Mouse (Mus musculus) heart, embryonic 15.5 days (tissue): ENCODE measurements around the gene Olfr1058. TPM values are rescaled to one million over a fixed set of nuclear protein-coding genes. Genes with fewer than 3 reads are reported as not detected.
"Not testable (repeated sequence)": the region's sequence is repeated elsewhere in the genome, so short reads cannot be mapped to it uniquely, and the experiment has no call there.

ENCODE experiments used
- ATAC-seq: fragments of 200-750 bp; cut with Nextera tagmentation; replicated peaks from 2 replicates; pipeline ENCODE4 v1.8.0; 2017; ENCODE audit warnings: low read depth, moderate TSS enrichment; ENCODE audit not compliant: insufficient number of reproducible peaks, insufficient read depth, low FRiP score
- H3K27ac ChIP-seq: fragments of 300-500 bp; sonication (generic); 2 replicates; pipeline ENCODE4 v1.5.1; 2015; ENCODE audit warnings: mild to moderate bottlenecking, inconsistent platforms
- H3K27me3 ChIP-seq: fragments of 300-500 bp; sonication (generic); 2 replicates; pipeline ENCODE4 v1.6.1; 2015; ENCODE audit warnings: inconsistent platforms
- H3K36me3 ChIP-seq: fragments of 300-500 bp; sonication (generic); 2 replicates; pipeline ENCODE4 v1.6.1; 2015; ENCODE audit warnings: mild to moderate bottlenecking, inconsistent platforms
- H3K4me1 ChIP-seq: fragments of 300-500 bp; sonication (generic); replicated peaks from 2 replicates; pipeline ENCODE4 v1.6.1; 2015; ENCODE audit warnings: inconsistent platforms
- H3K4me2 ChIP-seq: fragments of 300-500 bp; sonication (generic); 2 replicates; pipeline ENCODE4 v1.6.1; 2015; ENCODE audit warnings: inconsistent platforms, mild to moderate bottlenecking, moderate library complexity
- H3K4me3 ChIP-seq: fragments of 300-500 bp; sonication (generic); 2 replicates; pipeline ENCODE4 v1.5.1; 2015; ENCODE audit warnings: mild to moderate bottlenecking, inconsistent platforms
- H3K9ac ChIP-seq: fragments of 300-500 bp; sonication (generic); 2 replicates; pipeline ENCODE4 v1.6.1; 2015; ENCODE audit warnings: mild to moderate bottlenecking, inconsistent platforms
- H3K9me3 ChIP-seq: fragments of 300-500 bp; sonication (generic); replicated peaks from 2 replicates; pipeline ENCODE4 v1.6.1; 2016; ENCODE audit warnings: inconsistent platforms
- WGBS: fragments of 180-500 bp; shearing (Covaris S2); methylation state at CpG from one replicate; pipeline ENCODE4 v1.1.7; 2015; ENCODE audit warnings: mixed read lengths; 5-methylcytosine and 5-hydroxymethylcytosine counted together
- polyA plus RNA-seq: library from polyadenylated mRNA; unstranded; fragments of >200 nt; fragmentation: Nextera tagmentation; extraction: Ambion mirVana; gene quantifications from 2 replicates; pipeline ENCODE4 v1.2.1, GENCODE M21; 2015

The Olfr1058 gene
- not detected in 2 replicates for polyA plus RNA-seq

- H3K9me3 ChIP-seq, H3K9ac ChIP-seq, H3K4me3 ChIP-seq, H3K36me3 ChIP-seq, ATAC-seq, H3K4me1 ChIP-seq, H3K27ac ChIP-seq, H3K27me3 ChIP-seq, H3K4me2 ChIP-seq: not testable (repeated sequence)
Measured at GRCm38 (mm10) chr2:86388461-86388860, at the start of gene Olfr1058. Gene Olfr1058 (minus strand): TSS chr2:86388561.

GRCm38 (mm10) chr2:86428511-86428910 lies 40.1 kb upstream of the Olfr1058 start:
- H3K4me3 ChIP-seq, H3K9me3 ChIP-seq, H3K36me3 ChIP-seq, H3K27me3 ChIP-seq, H3K9ac ChIP-seq, H3K4me2 ChIP-seq, H3K27ac ChIP-seq, H3K4me1 ChIP-seq, ATAC-seq: not testable (repeated sequence)
- WGBS, result 78% methylated on average over 8 of the region's 8 CpGs

DNA sequence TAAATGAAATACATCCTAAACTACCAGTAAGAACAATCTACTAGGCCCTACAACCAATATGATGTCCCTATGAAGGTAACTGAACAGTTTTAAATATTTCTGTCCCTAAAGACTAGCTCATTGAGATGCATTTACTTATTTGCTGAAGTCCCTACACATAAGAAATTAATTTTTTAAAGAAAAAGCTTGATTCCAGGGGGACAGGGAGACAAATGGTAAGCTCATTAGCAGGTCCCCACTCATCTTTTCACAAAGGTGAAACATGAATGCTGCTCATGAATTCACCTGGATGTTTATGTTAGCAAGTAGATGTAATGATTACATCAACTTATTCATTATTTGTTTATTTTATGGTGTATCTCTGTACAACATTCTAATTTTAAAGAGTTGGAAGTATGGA lies 38.3 kb upstream of the Olfr1058 start, which contains the start of gene Olfr1062:
Olfr1062 (minus strand) TSS at position 101 of the 400 bp plus-strand sequence.
- H3K27me3 ChIP-seq, H3K4me2 ChIP-seq, ATAC-seq, H3K9me3 ChIP-seq, H3K9ac ChIP-seq, H3K4me3 ChIP-seq, H3K36me3 ChIP-seq, H3K27ac ChIP-seq, H3K4me1 ChIP-seq: not testable (repeated sequence)

GRCm38 (mm10) chr2:86413950-86414349 lies 25.6 kb upstream of the Olfr1058 start, which contains the start of gene Olfr1061:
Gene Olfr1061 (minus strand): TSS chr2:86414050.
- H3K27me3 ChIP-seq, result no peaks in the 10 kb centered on the region
- ATAC-seq, result no peak
- 71% methylated on average over 1 of the region's 1 CpGs for WGBS
- no peaks in the 10 kb centered on the region for H3K36me3 ChIP-seq
- no peak within 1 kb of the TSS for H3K4me3 ChIP-seq
- no peaks in the 10 kb centered on the region for H3K9me3 ChIP-seq
- H3K9ac ChIP-seq, result no peak within 1 kb of the TSS
- H3K4me1 ChIP-seq, result no peaks in the 10 kb centered on the region
- H3K27ac ChIP-seq, result no peak within 1 kb of the TSS
- no peak within 1 kb of the TSS for H3K4me2 ChIP-seq

DNA sequence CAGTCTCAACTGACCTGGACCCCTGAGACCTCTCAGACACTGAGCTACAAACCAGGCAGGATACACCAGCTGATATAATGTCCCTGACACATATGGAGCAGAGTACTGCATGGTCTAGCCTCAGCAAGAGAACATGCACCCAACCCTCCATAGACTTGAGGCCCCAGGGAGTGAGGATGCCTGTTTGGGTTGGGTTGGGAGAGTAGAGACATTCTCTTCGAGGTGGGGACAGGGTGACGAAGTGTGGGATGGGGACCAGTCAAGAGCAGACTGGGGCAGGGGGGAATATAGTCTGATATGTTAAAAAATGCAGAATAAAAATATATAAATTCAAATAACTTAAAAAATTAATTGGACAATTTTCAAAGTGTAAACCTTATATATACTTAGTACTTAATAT lies 6.8 kb upstream of the Olfr1058 start:
- Histone ChIP-seq H3K4me1 (no peaks in the 10 kb centered on the region), H3K9me3 (no peaks in the 10 kb centered on the region), H3K27me3 (no peaks in the 10 kb centered on the region), H3K36me3 (no peaks in the 10 kb centered on the region), H3K9ac (no peak overlapping the region), H3K27ac (no peak overlapping the region), H3K4me2 (no peak overlapping the region), H3K4me3 (no peak overlapping the region)
- no peak for ATAC-seq
- WGBS, result 79% methylated on average over 2 of the region's 2 CpGs

- ATAC-seq, result no peak
- no peak within 1 kb of the TSS for H3K4me3 ChIP-seq
- no peak within 1 kb of the TSS for H3K4me2 ChIP-seq
- no peak within 1 kb of the TSS for H3K27ac ChIP-seq
- no peaks in the 10 kb centered on the region for H3K27me3 ChIP-seq
- H3K9me3 ChIP-seq, result no peaks in the 10 kb centered on the region
- H3K9ac ChIP-seq, result no peak within 1 kb of the TSS
- no peaks in the 10 kb centered on the region for H3K4me1 ChIP-seq
- H3K36me3 ChIP-seq, result no peaks in the 10 kb centered on the region
Measured at GRCm38 (mm10) chr2:86378293-86378692, 10.1 kb downstream of the Olfr1058 start, which contains the start of gene Olfr1057. Gene Olfr1057 (minus strand): TSS chr2:86378393.

DNA sequence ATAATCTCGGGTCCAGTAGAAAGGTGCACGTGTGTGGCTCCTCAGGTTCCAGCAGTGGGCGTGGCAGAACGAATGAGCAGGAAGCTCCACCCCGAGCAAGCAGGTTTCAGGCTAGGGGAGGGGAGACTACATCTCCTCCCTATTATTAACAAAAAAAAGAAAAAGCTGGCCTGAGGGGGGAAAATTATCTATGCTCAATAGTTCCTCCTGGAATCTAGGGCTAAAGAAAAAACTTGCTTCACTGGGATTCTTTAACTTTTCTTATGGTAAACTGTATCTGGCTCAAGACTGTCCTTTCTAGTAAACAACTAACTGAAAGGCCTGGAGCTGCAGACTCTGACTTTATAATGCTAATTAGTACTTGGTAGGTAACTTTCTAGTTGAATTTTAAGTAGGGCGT lies 22.0 kb downstream of the Olfr1058 start:
- H3K4me2 ChIP-seq, H3K4me3 ChIP-seq, H3K9me3 ChIP-seq, ATAC-seq, H3K4me1 ChIP-seq, H3K36me3 ChIP-seq, H3K27ac ChIP-seq, H3K9ac ChIP-seq, H3K27me3 ChIP-seq: not testable (repeated sequence)
- 57% methylated on average over 1 of the region's 6 CpGs for WGBS

GRCm38 (mm10) chr2:86362369-86362768 lies 26.0 kb downstream of the Olfr1058 start, which contains the start of gene Olfr1056:
Gene Olfr1056 (minus strand): TSS chr2:86362469.
- no peaks in the 10 kb centered on the region for H3K36me3 ChIP-seq
- no peaks in the 10 kb centered on the region for H3K4me1 ChIP-seq
- no peaks in the 10 kb centered on the region for H3K27me3 ChIP-seq
- no peak within 1 kb of the TSS for H3K4me2 ChIP-seq
- H3K9me3 ChIP-seq, result no peaks in the 10 kb centered on the region
- no peak within 1 kb of the TSS for H3K27ac ChIP-seq
- no peak within 1 kb of the TSS for H3K4me3 ChIP-seq
- no peak for ATAC-seq
- H3K9ac ChIP-seq, result no peak within 1 kb of the TSS

GRCm38 (mm10) chr2:86351751-86352150 lies 36.6 kb downstream of the Olfr1058 start:
- H3K36me3 ChIP-seq, H3K4me3 ChIP-seq, H3K27ac ChIP-seq, H3K9ac ChIP-seq, H3K4me2 ChIP-seq, ATAC-seq, H3K9me3 ChIP-seq, H3K27me3 ChIP-seq, H3K4me1 ChIP-seq: not testable (repeated sequence)
- WGBS, result 79% methylated on average over 1 of the region's 1 CpGs

DNA sequence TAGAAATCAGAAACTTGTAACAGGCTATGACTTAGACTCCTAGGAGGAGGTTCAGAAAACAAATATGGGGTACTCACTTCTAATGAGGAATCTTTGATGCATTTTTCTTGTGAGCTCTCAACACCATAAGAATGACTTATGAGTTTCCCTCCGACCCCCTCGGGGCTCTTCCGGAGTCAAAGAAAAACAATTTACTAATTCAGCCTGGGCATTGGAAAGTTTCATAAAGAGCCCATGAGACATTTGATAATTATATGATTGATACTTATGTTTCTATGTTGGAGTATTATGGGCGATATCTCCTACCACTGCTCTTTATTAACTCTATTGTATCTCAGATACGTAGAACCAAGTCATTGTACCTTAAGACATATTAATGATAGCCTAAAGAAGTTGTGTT lies 38.2 kb downstream of the Olfr1058 start, which contains the start of gene Olfr1055:
Olfr1055 (minus strand) TSS at position 101 of the 400 bp plus-strand sequence.
- Histone ChIP-seq H3K4me1 (no peaks in the 10 kb centered on the region), H3K27me3 (no peaks in the 10 kb centered on the region), H3K4me2 (no peak within 1 kb of the TSS), H3K9me3 (no peaks in the 10 kb centered on the region), H3K27ac (no peak within 1 kb of the TSS), H3K9ac (no peak within 1 kb of the TSS), H3K4me3 (no peak within 1 kb of the TSS), H3K36me3 (no peaks in the 10 kb centered on the region)
- WGBS, result 81% methylated on average over 5 of the region's 5 CpGs
- no peak for ATAC-seq

- no peak within 1 kb of the TSS for H3K4me3 ChIP-seq
- H3K4me2 ChIP-seq, result no peak within 1 kb of the TSS
- ATAC-seq, result no peak
- H3K9ac ChIP-seq, result no peak within 1 kb of the TSS
- 75% methylated on average over 3 of the region's 3 CpGs for WGBS
- no peaks in the 10 kb centered on the region for H3K36me3 ChIP-seq
- H3K4me1 ChIP-seq, result no peaks in the 10 kb centered on the region
- H3K27ac ChIP-seq, result no peak within 1 kb of the TSS
- no peaks in the 10 kb centered on the region for H3K9me3 ChIP-seq
- no peaks in the 10 kb centered on the region for H3K27me3 ChIP-seq
Measured at GRCm38 (mm10) chr2:86335333-86335732, 53.0 kb downstream of the Olfr1058 start, which contains the start of gene Olfr1054. Gene Olfr1054 (minus strand): TSS chr2:86335433.
